Mouse (Mus musculus): ENCODE results near the gene Vmn1r184. TPM values are rescaled to one million over a fixed set of nuclear protein-coding genes. Genes with fewer than 3 reads are reported as not detected.
"Not testable (repeated sequence)": the region's sequence is repeated elsewhere in the genome, so short reads cannot be mapped to it uniquely, and the experiment has no call there.

The Vmn1r184 gene
- not detected in 2 replicates for polyA plus RNA-seq (2015; fragmentation: Nextera tagmentation; extraction: Ambion mirVana)

- not testable (repeated sequence) for ATAC-seq (ENCODE audit: low FRiP score); H3K36me3 ChIP-seq; H3K9ac ChIP-seq (replicated peaks); H3K4me1 ChIP-seq; H3K9me3 ChIP-seq (replicated peaks); H3K27ac ChIP-seq (replicated peaks); H3K4me3 ChIP-seq (replicated peaks); H3K4me2 ChIP-seq; H3K27me3 ChIP-seq (replicated peaks)
- WGBS: 91% methylated on average over 1 of the region's 1 CpGs
Measured at GRCm38 (mm10) chr7:26260034-26260433, at the start of gene Vmn1r184. Gene Vmn1r184, plus strand, starts transcription at chr7:26260334.

- H3K4me2 ChIP-seq; H3K36me3 ChIP-seq; H3K27ac ChIP-seq (replicated peaks); H3K9ac ChIP-seq (replicated peaks); H3K9me3 ChIP-seq (replicated peaks); H3K27me3 ChIP-seq (replicated peaks); ATAC-seq (ENCODE audit: low FRiP score); H3K4me3 ChIP-seq (replicated peaks); H3K4me1 ChIP-seq: not testable (repeated sequence)
- WGBS: 86% methylated on average over 8 of the region's 8 CpGs
Measured at GRCm38 (mm10) chr7:26303429-26304166, 43.5 kb downstream of the Vmn1r184 start.

DNA sequence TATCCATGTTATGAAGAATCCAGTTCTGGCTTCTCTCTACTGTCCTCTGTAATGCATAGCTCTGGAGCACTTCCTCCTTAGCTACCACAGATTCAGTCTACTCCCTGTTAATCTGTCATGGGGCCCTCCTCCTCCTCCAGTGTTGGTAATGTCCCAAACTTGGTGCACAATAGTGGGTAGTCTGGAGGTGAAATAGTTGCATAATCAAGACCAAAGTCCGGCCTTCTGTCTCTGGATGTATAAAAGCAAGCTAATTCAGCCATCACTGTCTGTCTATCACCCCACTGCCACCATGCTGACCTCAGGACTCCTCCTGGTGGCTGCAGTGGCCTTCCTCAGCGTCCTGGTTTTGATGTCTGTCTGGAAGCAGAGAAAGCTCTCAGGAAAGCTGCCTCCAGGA is 46.8 kb downstream of the Vmn1r184 start, which contains the start of gene Cyp2a4:
Gene Cyp2a4 (plus strand): TSS at position 244 of the 400 bp plus-strand sequence.
- H3K9me3 ChIP-seq (replicated peaks); ATAC-seq (ENCODE audit: low FRiP score); H3K27me3 ChIP-seq (replicated peaks); H3K27ac ChIP-seq (replicated peaks); H3K4me1 ChIP-seq; H3K9ac ChIP-seq (replicated peaks); H3K4me2 ChIP-seq; H3K36me3 ChIP-seq; H3K4me3 ChIP-seq (replicated peaks): not testable (repeated sequence)
- 57% methylated on average over 2 of the region's 2 CpGs for WGBS

DNA sequence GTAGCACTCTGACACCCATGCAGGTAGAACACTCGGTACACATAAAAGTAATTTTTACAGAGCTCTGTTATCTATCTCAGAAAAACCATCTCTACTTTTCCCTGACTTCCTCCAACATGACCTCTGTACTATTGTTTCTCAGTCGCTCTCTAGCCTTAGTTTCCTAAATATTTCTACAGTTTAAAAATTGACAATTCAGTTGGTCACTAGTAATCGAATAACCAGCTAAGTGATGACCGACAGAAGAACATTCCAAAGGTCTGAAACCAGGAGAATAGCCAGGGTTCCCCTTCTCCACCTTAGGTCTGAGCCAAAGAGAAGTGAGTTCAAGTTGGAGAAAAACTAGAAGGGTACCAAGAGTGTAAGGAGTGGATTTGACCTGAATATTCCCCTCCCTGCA is 51.7 kb downstream of the Vmn1r184 start:
- 83% methylated on average over 4 of the region's 4 CpGs for WGBS

DNA sequence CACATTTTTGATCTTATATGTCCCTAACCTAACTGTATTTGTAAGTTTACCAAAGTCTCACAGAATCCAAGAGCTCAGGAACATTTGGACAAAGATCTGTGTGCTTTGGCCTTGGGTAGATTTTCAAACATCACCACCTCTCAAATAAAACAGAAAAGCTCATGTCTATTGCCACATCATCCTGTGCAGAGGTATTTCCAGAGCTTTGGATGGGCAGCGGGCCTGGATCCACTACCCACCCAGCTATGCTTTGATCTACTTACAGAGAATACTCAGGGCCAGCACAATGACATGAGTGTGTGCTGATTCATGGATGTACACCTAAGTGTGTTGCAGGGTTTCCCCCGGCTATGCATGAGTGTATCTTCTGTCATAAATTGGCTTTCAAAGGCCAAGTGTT is 55.1 kb downstream of the Vmn1r184 start:
- 91% methylated on average over 2 of the region's 2 CpGs for WGBS
- H3K9me3 ChIP-seq (replicated peaks); H3K9ac ChIP-seq (replicated peaks); H3K27ac ChIP-seq (replicated peaks); H3K4me1 ChIP-seq; H3K27me3 ChIP-seq (replicated peaks); H3K36me3 ChIP-seq; H3K4me3 ChIP-seq (replicated peaks); H3K4me2 ChIP-seq; ATAC-seq (ENCODE audit: low FRiP score): not testable (repeated sequence)

More for the DNA sequence above, 51.7 kb downstream of the Vmn1r184 start:
- not testable (repeated sequence) for ATAC-seq (ENCODE audit: low FRiP score); H3K27ac ChIP-seq (replicated peaks); H3K9ac ChIP-seq (replicated peaks); H3K4me2 ChIP-seq; H3K36me3 ChIP-seq; H3K27me3 ChIP-seq (replicated peaks); H3K4me1 ChIP-seq; H3K4me3 ChIP-seq (replicated peaks); H3K9me3 ChIP-seq (replicated peaks)

GRCm38 (mm10) chr7:26315809-26316208 is 55.7 kb downstream of the Vmn1r184 start:
- H3K4me2 ChIP-seq; H3K4me3 ChIP-seq (replicated peaks); H3K36me3 ChIP-seq; H3K9me3 ChIP-seq (replicated peaks); ATAC-seq (ENCODE audit: low FRiP score); H3K27me3 ChIP-seq (replicated peaks); H3K4me1 ChIP-seq; H3K9ac ChIP-seq (replicated peaks); H3K27ac ChIP-seq (replicated peaks): not testable (repeated sequence)
- WGBS: 86% methylated on average over 4 of the region's 4 CpGs

Other genes with a start within 250 kb of the Vmn1r184 start
- not detected in 2 replicates for gene Cyp2b13, start 198.8 kb upstream of the Vmn1r184 start, polyA plus RNA-seq (2015; fragmentation: Nextera tagmentation; extraction: Ambion mirVana)
- gene Cyp2b9, start 86.9 kb upstream of the Vmn1r184 start, polyA plus RNA-seq (2015; fragmentation: Nextera tagmentation; extraction: Ambion mirVana): not detected in 2 replicates
- gene Cyp2a4, start 46.8 kb downstream of the Vmn1r184 start, polyA plus RNA-seq (2015; fragmentation: Nextera tagmentation; extraction: Ambion mirVana): not detected in 2 replicates
- not detected in 2 replicates for gene Nlrp9c, start 143.4 kb downstream of the Vmn1r184 start, polyA plus RNA-seq (2015; fragmentation: Nextera tagmentation; extraction: Ambion mirVana)
- not detected in 2 replicates for gene Nlrp4a, start 174.8 kb downstream of the Vmn1r184 start, polyA plus RNA-seq (2015; fragmentation: Nextera tagmentation; extraction: Ambion mirVana)

Data from neural tube, embryonic 15.5 days (tissue).